Mouse (Mus musculus): ENCODE data around the gene Ap3d1.

Ap3d1 gene

DNA sequence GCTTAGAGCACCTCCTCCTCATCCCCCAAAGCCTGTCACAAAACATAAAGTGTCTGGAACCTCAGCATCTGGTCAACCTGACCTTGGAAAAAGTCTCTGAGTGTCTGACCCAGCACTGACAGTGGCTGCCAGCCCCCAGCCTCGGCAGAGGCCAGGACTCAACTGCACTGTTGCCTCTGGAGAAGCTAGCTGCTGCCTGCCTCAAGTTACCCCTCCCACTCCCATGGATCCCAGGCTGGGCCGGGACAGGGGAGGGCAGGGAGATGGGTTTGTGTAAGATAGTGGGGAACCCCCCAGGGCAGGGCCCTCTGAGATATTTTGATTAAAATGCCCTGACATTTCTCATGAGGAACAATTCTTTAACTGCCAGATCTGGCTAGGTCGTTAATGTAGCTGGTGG, 37.0 kb downstream of the Ap3d1 start:
- no peak for DNase-seq (ENCODE audit: low read depth in 1 of 2, low spot score in 2 of 2)

DNA sequence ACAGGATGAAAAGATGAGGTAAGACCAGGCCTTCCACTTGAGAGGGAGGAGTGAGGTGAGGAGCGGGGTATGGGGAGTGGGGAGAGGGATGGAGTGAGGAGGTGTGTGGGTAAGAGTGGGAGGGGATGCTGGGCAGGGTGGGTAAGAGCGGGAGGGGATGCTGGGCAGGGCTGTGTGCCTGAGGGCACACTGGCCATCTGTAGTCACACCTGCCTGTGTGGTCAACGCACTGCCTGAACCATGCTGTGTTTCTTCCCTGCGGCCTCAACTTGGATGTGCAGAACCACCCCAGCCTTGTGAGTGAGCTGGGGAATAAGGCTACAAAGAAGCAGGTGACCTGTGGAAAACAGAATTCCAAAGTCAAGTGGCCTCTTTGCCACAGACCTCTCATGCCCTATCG, 37.6 kb downstream of the Ap3d1 start:
- no peak for DNase-seq (ENCODE audit: low read depth in 1 of 2, low spot score in 2 of 2)

DNA sequence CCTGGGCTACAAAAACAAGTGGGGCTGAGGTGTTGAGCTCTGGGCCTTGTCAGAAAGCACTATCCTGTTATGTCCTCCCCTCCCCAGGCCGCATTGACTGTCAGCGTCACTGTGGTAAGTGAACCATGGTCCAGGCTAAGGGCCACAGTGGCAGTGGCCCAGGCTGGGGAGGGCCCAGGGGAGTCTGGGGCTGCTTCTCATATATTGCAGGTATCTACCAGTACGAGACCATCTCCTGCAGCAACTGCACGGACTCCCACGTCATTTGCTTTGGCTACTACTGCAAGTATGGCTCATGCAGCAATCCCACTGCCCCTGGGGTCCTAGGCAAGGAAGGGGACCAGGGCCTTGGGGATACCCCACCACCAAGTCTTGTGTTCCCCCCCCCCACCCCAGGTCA, 38.4 kb downstream of the Ap3d1 start:
- DNase-seq (ENCODE audit: low read depth in 1 of 2, low spot score in 2 of 2) = no peak

DNA sequence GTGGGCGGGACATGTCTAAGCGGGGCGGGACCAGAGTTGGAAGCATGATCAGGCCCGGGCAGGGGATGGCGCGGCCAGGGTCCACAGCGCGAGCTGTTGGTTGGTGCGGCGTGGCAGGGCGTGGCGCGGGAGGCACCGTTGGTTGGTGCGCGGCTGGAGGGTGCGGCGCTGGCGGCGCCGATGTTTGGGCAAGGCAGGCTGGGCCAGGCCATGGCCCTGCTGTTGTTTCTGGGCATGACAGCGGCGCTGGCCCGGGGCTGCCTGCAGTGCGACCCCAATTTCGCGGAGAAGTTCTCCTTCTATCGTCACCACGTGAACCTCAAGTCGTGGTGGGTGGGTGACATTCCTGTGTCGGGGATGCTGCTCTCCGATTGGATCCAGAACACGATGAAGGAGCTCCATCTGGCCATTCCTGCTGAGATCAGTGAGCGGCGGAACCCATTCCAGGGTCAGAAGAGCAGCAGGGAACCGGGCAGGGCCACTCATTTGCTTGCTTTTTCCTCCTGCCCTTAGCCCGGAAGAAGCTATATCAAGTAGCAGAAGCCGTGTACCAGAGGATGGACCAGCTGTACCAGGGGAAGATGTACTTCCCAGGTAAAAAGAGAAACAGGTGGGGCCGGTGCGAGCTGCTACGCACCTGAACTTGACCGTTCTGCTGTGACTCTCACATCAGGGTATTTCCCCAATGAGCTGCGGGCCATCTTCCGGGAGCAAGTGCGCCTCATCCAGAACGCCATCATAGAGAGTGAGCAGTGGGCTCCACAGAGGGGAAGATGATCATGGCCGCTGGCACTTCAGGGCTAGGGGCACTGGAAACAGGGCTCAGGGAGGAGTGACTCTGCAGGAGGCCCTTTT, 39.3 kb downstream of the Ap3d1 start:
- peak; percentile 91 to 92 for DNase-seq (ENCODE audit: low read depth in 1 of 2, low spot score in 2 of 2)

DNA sequence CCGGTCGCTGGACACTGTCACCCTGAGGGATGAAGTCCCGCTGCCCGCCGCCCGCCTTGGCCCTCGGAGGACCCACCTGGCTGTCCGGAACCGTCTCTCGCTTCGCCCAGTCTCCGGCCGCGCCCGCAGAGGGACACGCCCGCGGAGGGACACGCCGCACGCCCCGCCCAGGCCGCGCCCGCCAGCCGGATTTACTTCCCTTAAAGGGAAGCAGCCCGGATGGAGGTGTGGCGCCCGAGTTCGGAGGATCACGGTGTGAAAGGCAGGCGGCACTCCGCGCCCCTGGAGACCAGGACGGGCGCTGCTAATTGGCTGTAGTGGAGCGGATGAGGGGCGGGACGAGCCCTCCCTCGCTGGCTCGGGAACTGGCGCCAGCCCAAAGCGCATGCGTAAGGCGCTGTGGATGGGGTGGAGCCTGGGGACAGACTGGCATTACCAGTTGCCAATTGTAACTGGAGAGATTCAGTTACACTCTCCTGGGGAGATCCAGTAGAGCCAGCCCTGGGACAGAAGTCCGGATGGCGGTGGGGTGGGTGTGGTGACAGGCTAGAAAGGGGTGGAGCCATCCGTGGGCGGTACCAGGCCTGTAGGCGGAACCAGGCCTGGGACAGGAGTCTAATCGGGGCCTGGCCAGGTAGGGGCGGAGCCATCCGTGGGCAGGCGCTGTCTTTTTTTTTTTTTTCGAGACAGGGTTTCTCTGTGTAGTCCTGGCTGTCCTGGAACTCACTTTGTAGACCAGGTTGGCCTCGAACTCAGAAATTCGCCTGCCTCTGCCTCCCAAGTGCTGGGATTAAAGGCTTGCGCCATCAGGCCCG, 40.1 kb downstream of the Ap3d1 start, which contains the start of the genes Mob3a and Izumo4:
Gene Mob3a, minus strand, starts transcription at position 257 of the 815 bp plus-strand sequence.
Gene Izumo4, plus strand, starts transcription at position 464 of the 815 bp plus-strand sequence.
- DNase-seq (ENCODE audit: low read depth in 1 of 2, low spot score in 2 of 2) = peak; percentile 98 to 99

DNA sequence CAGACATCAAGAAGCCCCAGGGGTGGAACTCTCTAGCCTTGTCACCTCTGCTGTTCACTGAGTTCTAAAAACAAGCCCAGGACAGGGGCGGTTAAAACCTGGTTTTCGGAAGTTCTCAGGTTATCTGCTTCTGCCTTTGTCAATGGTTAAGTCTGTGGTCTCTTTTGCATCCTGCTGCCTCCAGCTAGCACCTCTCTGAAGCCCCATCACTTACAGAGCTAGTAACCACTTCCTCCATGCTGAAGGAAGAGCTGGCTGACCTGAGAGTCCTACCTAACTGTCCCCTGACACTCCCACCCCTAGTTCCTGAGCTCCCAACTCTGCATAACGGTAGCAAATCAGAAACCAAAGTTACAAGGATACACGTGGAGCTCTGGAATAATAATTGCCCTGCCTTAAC, 41.3 kb downstream of the Ap3d1 start:
- DNase-seq (ENCODE audit: low read depth in 1 of 2, low spot score in 2 of 2) = no peak

DNA sequence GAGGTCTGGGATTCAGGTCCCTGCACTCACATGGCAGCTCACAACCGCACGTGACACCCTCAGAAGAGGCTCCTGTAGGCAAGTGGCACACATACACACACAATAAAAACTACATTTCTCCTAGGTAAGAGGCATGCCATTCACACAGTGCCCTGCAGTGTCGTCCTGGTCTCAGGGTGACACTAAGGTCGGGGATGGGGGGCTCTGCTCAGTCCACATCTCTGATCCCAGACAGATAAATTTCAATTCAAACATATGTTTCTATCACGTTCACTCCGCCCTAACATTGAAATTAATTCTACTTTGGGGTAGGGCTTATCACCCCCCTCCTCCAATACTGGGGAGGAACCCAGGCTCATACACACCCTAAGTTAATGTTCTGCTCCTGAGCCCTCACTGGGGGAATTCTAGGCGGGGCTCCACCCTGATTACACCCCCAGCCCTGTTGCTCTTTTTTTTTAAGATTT, 42.0 kb downstream of the Ap3d1 start:
- DNase-seq (ENCODE audit: low read depth in 1 of 2, low spot score in 2 of 2) = no peak

DNA sequence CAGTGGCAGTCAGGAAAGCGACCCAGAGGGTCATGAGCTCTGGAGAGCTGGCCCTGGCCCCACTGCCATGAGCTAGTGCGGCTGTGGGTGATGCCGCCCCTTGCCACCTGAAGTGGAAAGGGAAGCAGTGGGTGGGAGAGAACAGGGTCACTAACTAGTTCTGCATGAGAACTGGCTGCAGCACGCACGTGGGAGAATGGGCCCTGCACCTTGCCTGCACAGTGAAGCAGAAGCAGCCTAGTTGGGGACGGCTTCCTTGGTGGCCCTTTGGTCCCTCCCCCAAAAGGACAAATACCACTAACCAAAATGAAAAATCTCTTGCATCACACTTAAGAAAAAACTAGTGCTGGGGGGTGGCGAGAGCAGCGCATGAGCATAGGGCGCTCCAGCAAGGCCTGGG, 43.5 kb downstream of the Ap3d1 start:
- no peak for DNase-seq (ENCODE audit: low read depth in 1 of 2, low spot score in 2 of 2)

DNA sequence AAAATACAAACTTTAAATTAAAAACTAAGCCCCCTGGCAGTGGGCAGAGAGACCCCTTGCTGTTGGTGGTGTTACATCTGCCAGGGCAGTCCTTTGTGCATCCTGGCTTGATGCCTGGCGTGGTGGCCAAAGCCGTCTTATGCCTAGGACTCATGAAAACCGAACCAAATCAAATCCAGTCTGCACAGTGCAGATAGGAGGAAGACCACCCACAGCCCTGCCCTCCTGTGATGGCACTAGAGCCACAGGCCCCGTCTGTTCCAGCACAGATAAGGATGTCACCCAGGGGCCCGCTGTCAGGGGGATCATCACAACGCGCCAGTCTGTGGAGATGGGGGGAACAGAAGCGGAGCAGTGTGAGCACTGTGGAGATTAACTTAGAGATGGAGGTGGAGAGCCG, 44.3 kb downstream of the Ap3d1 start:
- DNase-seq (ENCODE audit: low read depth in 1 of 2, low spot score in 2 of 2) = no peak

DNA sequence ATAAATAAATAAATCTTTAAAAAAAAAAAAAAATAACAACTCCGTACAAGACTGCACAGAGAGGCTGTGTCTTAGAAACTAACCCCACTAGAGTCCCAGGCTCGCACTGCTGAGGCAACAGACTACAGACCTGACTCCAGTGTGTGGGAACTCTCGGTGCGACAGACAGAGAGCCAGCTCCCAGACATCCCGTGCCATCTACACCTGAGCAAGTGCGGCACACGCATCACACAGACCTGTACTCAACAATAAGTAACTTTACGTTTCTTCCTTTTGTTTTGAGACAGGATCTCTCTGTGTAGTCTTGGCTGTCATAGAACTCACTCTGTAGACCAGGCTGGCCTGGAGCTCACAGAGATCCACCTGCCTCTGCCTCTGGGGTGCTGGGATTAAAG, 44.7 kb downstream of the Ap3d1 start:
- DNase-seq (ENCODE audit: low read depth in 1 of 2, low spot score in 2 of 2) = no peak

DNA sequence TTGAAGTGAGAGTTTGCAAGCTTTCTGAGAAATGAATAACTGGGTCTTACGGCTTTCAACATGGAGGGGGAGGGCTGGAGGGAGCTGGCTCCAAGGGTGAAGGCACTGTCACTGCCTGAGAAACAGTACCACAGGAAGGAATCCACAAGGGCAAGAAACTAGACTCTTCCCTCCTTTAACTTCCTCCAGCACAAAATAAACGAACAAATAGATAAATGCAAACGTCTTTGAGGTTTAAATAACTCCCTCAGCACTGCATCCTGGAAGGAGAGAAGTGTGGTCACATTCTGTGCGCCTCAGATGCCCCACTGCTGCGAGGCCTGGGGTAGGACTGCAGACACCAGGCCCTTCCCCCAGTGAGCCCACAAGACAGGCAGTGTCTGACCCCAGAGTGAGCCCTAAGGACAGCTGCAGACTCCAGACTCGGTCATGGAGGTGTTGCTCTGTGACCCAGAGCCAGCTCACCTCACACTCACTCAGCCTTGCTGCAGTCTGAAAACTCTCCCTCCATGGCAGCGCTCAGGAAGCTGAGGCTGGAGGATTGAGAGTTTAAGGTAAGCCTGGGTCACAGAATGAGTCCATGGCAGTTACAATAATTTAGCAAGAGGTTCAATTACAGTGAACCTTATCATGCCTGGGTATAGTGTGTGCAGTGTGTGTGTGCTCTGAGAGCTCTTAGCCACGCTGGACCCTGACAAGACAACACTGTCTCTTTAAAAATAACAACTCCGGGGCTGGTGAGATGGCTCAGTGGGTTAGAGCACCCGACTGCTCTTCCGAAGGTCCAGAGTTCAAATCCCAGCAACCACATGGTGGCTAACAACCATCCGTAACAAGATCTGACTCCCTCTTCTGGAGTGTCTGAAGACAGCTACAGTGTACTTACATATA, 45.3 kb downstream of the Ap3d1 start:
- no peak for DNase-seq (ENCODE audit: low read depth in 1 of 2, low spot score in 2 of 2)

DNA sequence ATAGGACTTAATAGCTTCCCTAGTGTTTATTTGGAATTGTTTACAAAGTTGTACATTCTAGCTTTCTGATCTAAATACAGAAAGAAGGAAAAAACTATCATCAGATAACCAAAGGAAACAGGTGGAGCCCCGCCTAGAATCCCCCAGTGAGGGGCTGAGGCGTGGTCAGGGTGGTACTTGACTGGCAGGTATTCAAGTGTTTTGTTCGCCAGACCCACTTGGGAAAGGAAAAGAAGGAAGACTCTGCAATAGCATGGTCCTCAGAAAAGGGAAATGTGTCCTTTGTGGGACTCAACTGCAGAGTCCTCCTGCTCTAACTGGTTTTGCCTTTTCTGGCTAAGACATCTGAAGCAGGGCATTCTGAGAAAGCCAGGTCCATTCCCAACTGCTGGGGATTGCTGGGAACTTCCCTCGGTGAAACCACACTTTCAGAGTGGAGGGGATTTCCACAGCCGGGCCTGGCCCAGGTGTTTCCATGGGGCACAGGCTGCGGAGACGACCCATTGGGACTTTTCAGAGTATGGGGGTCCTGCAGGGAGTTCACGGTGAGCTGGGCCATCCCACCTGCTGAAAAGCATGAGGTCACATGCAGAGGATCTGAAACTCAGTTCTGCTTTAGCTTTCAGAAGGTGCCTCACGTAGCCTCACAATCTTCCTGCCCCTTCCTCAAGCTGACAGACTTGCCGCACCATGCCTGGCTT, 46.1 kb downstream of the Ap3d1 start:
- no peak for DNase-seq (ENCODE audit: low read depth in 1 of 2, low spot score in 2 of 2)

DNA sequence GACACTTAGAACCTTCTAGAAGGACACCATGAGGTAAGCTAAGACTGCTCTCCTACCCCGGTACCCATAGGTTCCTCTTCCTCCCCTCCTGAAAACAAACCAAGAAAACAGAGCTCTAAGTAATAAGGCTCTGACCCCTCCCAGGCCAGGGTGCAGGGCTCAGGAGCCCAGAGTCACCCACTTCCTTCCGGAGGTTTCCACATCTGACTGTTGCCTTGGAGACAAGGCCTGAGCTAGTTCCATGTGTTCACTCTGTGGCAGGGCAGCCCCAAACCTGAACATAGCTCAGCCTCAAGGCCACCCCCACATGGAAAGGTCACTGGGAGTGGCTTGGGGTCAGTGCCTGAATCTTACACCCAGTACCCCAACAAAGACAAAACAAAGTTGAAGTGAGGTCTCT, 46.9 kb downstream of the Ap3d1 start:
- DNase-seq (ENCODE audit: low read depth in 1 of 2, low spot score in 2 of 2) = peak; percentile 84 to 88

DNA sequence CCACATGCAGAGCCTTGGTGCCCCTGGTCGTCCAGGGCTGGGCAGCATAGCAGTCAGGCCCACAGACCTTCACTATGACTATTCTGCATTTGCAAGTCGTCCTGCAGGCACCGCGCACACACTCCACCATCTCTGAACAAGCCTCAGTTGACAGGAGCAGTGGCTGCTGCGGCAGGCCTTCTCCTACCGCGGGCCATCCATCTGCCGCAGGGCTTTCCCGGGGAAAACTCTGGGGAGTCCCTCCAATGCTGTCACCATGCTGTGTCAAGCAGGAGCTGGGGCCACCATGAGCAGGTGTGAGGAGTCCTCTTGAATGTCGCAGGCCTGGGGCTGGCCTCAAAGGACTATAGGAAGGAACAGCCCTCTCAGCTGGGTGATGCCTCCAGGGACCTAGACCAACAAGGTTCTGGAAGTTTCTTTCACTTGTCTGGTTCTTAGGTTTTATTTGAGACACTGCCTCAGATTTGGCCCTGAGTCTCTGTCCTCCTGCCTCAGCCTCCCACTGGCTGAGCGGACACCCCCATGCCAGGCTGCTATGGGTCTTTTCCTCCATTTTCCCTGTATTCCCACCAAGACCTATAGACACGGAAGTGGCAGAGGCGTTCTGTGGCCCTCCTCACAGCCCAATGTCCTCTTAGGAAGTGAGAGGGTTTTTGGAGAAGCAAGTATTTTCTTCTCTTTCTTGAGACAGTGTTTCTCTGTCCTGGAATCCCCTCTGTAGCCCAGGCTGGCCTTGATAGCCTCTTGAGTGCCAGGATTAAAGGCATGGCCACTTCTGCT, 47.7 kb downstream of the Ap3d1 start:
- DNase-seq (ENCODE audit: low read depth in 1 of 2, low spot score in 2 of 2) = no peak

DNA sequence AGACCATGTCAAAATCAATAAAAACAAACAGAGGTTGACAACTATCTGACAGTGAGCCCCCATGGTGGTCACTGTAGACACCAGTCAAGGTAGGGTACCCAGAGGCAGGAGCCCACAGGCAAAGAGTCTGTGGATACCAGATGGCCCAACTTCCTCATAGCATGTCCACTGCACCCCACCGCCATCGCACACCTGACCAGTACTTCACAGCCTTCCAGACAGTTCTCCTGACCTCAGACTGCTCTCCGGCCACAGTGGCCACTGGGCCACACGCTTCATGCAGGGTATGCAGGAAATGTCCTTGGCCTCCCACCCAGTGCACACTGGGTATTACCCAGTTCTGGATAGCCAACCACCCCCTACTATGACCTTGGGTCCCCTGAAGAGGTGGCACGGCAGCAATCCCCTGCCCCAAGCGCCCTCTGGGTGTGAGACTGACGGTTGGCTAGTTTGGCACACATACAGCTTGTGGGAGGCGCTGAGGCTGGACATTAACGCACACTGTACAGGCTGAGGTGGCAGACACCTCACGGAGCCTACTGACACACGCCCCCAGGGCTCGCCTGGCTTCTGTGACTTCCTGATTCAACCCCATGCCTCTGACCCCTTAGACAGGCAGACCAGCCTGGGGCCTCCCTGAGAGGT, 48.5 kb downstream of the Ap3d1 start:
- DNase-seq (ENCODE audit: low read depth in 1 of 2, low spot score in 2 of 2) = no peak

DNA sequence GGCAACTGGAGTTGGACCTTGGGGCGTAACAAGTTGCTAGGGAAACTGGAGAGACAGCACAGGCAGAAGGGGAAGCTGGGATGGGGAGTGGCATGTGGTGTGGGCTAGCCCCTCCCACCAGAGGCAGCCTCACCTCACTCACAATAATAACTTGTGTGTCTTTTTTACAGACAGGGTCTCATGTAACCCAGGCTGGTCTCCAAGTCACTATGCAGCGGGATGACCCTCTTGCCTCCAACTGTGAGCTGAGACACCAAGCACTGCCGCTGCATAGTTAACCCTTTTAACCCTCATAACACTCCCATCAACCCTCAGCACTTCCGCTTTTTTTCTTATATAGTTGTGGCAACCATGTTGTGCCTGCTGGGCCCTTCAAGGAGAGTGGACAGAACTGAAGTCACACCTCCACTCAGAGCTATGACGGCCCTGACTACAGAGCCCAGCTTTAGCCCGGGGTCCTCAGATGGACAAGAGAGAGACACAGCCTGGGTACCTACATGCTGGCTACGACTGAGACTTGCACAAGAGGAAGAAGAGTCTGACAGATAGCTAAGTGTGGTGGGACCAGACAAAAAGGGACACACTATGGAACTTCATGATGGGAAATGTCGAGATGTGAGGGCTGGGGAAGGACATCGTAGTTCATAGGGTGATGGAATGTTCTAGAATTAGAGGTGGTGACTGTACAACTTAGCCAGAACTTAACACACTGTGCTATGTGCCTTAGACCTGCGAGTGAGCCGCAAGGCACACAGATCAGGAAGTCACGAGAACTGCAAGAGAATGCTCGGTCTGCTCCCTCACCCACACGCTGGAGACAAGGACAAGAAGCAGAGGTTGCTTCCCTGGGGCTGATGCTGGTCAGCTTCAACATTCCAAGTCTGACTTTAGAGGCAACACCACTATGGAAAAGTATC, 49.6 kb downstream of the Ap3d1 start:
- DNase-seq (ENCODE audit: low read depth in 1 of 2, low spot score in 2 of 2) = peak; percentile 68 to 84

DNA sequence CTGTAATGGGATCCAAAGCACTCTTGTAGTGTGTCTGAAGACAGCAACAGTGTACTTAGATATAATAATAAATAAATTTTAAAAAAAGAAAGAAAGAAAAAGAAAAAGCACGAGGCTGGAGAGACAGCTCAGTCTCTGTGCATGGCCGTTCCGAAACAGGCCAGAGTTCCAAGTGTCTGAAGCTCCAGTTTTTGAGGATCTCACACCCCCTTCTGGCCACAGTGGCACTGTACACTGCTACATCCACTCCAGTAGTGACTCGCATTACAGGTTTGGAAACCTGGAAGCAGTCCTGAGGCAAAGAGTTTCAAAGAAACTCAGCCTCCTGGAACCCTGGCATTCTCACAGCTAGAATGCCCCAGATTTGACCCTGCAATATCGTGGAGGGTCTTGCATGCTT, 54.2 kb downstream of the Ap3d1 start:
- peak in 1 of 2 experiments; percentile 62 for DNase-seq (ENCODE audit: low read depth in 1 of 2, low spot score in 2 of 2)

DNA sequence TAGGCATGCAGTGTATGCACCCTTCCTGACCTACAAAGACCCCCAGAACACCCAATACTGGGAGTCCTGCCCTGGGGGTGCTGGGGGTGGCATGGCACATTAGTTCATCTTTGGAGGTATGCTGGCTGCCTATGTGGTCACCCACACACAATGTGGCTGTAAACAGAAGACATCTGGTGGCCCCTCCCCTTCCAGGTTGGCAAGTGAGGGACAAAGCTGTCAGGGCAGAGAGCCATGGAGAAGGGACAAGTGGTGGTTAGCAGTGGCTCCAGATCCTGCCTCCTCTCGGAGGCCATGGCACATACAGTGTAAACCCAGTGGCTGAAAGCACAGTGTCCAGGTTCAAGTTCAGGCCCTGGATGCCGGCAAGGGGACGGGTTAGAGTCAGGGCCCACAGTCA, 55.4 kb downstream of the Ap3d1 start:
- no peak for DNase-seq (ENCODE audit: low read depth in 1 of 2, low spot score in 2 of 2)

All from monocyte, adult 2 months (primary cell).